Mouse (Mus musculus) kidney, adult 2 months (tissue): ENCODE measurements around the gene Scn1b.

Experiments used
- CTCF ChIP-seq: fragments of 200-500 bp; conservative IDR thresholded peaks from 2 replicates; pipeline ENCODE4 v1.5.1; 2011; ENCODE audit warnings: low read depth, mild to moderate bottlenecking, control low read depth, low read length, moderate library complexity, mixed read lengths; ENCODE audit not compliant: insufficient read depth, insufficient read length
- POLR2A ChIP-seq: fragments of 200-500 bp; IDR thresholded peaks from one replicate; pipeline ENCODE4 v1.6.1; 2011; ENCODE audit warnings: low read depth, low read length, control low read depth

GRCm38 (mm10) chr7:31113800-31114199, 13.0 kb downstream of the Scn1b start:
- no peak for TF ChIP-seq POLR2A
- TF ChIP-seq CTCF, result no peak
